Mouse (Mus musculus) forebrain, embryonic 12.5 days (tissue): Measurements from ENCODE around the gene Vstm5. TPM values are rescaled to one million over a fixed set of nuclear protein-coding genes. Genes with fewer than 3 reads are reported as not detected.
A peak's percentile ranks its signal among the peaks of the same experiment; 100 is the strongest.
"Not testable (repeated sequence)": the region's sequence is repeated elsewhere in the genome, so short reads cannot be mapped to it uniquely, and the experiment has no call there.

ENCODE experiments used
- ATAC-seq: fragments of 200-750 bp; cut with Nextera tagmentation; 2 replicates; pipeline ENCODE4 v1.8.0; 2017; ENCODE audit warnings: moderate TSS enrichment; ENCODE audit not compliant: low FRiP score
- H3K27ac ChIP-seq: fragments of 300-500 bp; sonication (generic); 2 replicates; pipeline ENCODE4 v1.5.1; 2016; ENCODE audit warnings: mild to moderate bottlenecking
- H3K27me3 ChIP-seq: fragments of 300-500 bp; sonication (generic); 2 replicates; pipeline ENCODE4 v1.6.1; 2016; ENCODE audit warnings: mild to moderate bottlenecking
- H3K36me3 ChIP-seq: fragments of 300-500 bp; sonication (generic); replicated peaks from 2 replicates; pipeline ENCODE4 v1.6.1; 2016; ENCODE audit warnings: mild to moderate bottlenecking
- H3K4me1 ChIP-seq: fragments of 300-500 bp; sonication (generic); 2 replicates; pipeline ENCODE4 v1.6.1; 2016
- H3K4me2 ChIP-seq: fragments of 300-500 bp; sonication (generic); 2 replicates; pipeline ENCODE4 v1.6.1; 2016; ENCODE audit warnings: mild to moderate bottlenecking, moderate library complexity
- H3K4me3 ChIP-seq: fragments of 300-500 bp; sonication (generic); replicated peaks from 2 replicates; pipeline ENCODE4 v1.5.1; 2016; ENCODE audit warnings: mild to moderate bottlenecking
- H3K9ac ChIP-seq: fragments of 300-500 bp; sonication (generic); 2 replicates; pipeline ENCODE4 v1.6.1; 2016; ENCODE audit warnings: mild to moderate bottlenecking
- H3K9me3 ChIP-seq: fragments of 300-500 bp; sonication (generic); 2 replicates; pipeline ENCODE4 v1.6.1; 2016
- WGBS: fragments of 180-500 bp; shearing (Covaris S2); methylation state at CpG from one replicate; pipeline ENCODE4 v1.1.7; 2016; 5-methylcytosine and 5-hydroxymethylcytosine counted together
- polyA plus RNA-seq: library from polyadenylated mRNA; unstranded; fragments of >200 nt; fragmentation: Nextera tagmentation; extraction: Ambion mirVana; gene quantifications from 2 replicates; pipeline ENCODE4 v1.2.1, GENCODE M21; 2016

Gene Vstm5
- polyA plus RNA-seq, 1 experiment from 2014 or later, result 2.5 TPM

DNA sequence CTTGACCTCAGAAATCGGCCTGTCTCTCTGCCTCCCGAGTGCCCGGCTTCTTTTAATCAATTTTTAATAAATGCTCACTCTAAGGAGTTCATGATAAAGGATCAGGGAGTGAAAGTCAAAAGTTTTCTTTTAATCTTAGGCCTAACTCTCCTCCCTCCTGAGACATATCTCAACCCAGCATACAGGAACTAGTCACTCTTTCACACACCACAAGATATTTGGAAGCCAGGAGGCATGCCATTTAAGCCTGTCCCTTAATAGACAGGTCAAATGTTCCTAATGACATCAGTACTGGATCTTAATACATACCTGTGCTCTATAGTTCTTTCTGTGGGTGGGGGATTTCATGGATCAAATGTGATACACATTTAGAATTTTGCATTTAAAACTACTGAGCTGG, 39.5 kb downstream of the Vstm5 start:
- Histone ChIP-seq H3K4me3 (no peak overlapping the region), H3K27me3 (no peaks in the 10 kb centered on the region), H3K9me3 (no peaks in the 10 kb centered on the region), H3K36me3 (peaks cover 23% of the 10 kb centered on the region), H3K9ac (0 out of 2 replicates have a peak overlapping the region, but pooled peaks have one; percentile 12), H3K4me2 (no peak overlapping the region), H3K27ac (no peak overlapping the region), H3K4me1 (peaks cover 25% of the 10 kb centered on the region)
- 89% methylated on average over 3 of the region's 3 CpGs for WGBS
- ATAC-seq, result no peak

DNA sequence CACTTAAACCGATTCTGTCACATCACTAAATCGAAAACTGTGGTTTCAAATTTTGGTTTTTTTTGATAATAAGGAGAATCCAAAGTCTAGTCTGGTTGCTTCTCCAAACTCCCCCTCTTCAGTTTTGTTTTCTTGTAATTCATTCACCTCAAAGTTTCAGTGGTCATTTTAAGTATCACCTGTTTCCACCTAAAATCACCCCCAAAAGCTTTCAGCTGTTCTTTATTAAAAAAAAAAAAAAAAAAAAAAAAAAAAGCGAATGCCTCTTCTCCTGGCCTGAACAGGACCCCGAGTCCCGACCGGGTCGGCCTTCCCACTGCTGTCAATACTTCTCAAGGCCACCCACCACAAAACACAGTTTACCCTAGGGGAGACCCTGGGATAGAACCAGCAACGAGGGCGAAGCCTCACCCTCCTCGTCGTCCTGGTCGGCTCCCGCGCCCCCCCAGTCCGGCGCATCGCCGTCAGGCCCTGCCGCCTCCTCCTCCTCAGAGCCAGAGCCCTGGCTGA, 40.3 kb downstream of the Vstm5 start:
- peaks cover 25% of the 10 kb centered on the region for H3K4me1 ChIP-seq
- no peaks in the 10 kb centered on the region for H3K9me3 ChIP-seq
- 9% methylated on average over 19 of the region's 19 CpGs for WGBS
- no peaks in the 10 kb centered on the region for H3K27me3 ChIP-seq
- H3K36me3 ChIP-seq, result peaks cover 15% of the 10 kb centered on the region
- H3K4me3 ChIP-seq, result peak overlapping the region; percentile 96
- peak overlapping the region; percentile 98 for H3K9ac ChIP-seq
- H3K27ac ChIP-seq, result peak overlapping the region; percentile 93
- no peak for ATAC-seq
- H3K4me2 ChIP-seq, result peak overlapping the region; percentile 80

DNA sequence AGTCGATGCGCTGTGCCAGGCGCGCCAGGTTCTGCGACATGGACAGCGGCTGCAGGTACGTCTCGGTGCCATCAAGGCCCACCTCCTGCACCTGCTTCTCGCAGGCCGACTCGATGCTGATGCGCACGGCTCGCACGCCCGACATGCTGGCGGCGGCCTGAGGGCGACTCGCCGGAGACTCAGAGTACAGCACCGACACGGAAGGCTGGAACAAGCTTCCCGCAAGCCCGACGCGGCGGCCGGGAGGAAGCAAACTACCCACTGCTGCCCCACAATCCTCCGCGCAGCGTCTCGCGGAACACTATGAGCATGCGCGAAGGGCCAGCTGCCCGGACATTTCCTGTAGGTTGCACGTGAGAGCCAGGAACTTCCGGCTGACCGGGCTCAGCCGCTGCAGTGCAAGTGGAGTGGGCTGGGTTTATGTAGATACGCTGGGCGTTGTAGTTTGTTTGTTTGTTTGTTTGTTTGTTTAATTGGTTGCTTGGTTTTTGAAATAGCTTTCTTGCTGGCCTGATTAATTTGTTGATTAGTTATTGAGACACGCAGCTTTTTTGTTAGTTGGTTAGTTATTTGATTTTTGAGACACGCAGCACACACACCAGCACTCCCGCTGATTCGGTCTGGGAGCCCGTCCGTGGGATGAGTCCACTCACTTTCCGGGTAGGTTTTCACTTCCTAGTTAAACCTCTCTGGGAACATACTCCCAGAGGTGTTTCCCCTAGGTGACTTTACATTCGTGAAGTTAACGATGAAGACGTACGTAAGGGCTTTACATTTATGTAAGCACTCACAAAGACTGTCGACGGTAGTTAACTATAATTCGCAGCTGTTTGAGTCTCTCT, 41.0 kb downstream of the Vstm5 start, which contains the start of gene Med17:
Gene Med17 (minus strand): TSS at position 283 of the 842 bp plus-strand sequence.
- H3K4me1 ChIP-seq, result peaks cover 25% of the 10 kb centered on the region
- H3K27ac ChIP-seq, result peak within 1 kb of the TSS; percentile 93
- H3K9me3 ChIP-seq, result no peaks in the 10 kb centered on the region
- H3K4me2 ChIP-seq, result peak within 1 kb of the TSS; percentile 80
- H3K4me3 ChIP-seq, result peak within 1 kb of the TSS; percentile 96
- peak within 1 kb of the TSS; percentile 98 for H3K9ac ChIP-seq
- peak; percentile 98 for ATAC-seq
- WGBS, result 1% methylated on average over 57 of the region's 57 CpGs
- H3K27me3 ChIP-seq, result no peaks in the 10 kb centered on the region
- H3K36me3 ChIP-seq, result peaks cover 11% of the 10 kb centered on the region

DNA sequence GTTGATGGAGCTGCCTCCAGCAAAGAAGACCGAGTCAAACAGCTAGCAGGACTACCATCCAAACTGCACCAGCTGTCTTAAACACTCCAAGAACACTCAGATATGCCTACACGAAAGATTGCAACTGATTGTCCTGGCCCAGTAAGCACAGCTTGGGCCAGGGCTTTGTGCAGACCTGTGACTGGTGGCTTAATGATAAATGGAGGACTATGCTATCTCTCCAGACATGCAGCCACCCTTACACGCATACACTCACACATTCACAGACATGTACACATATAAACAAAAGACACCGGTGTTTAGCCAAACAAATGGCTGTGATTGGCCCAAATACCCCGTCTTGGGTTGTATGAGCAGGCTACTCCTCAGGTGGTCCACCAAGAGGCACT, 41.6 kb downstream of the Vstm5 start:
- ATAC-seq, result no peak
- Histone ChIP-seq H3K4me1 (peaks cover 25% of the 10 kb centered on the region), H3K9me3 (no peaks in the 10 kb centered on the region), H3K4me3 (peak overlapping the region; percentile 96), H3K27ac (0 out of 2 replicates have a peak overlapping the region, but pooled peaks have one; percentile 13), H3K27me3 (no peaks in the 10 kb centered on the region), H3K9ac (peak overlapping the region; percentile 98), H3K4me2 (peak overlapping the region; percentile 80), H3K36me3 (peaks cover 4% of the 10 kb centered on the region)
- WGBS, result 44% methylated on average over 5 of the region's 5 CpGs

DNA sequence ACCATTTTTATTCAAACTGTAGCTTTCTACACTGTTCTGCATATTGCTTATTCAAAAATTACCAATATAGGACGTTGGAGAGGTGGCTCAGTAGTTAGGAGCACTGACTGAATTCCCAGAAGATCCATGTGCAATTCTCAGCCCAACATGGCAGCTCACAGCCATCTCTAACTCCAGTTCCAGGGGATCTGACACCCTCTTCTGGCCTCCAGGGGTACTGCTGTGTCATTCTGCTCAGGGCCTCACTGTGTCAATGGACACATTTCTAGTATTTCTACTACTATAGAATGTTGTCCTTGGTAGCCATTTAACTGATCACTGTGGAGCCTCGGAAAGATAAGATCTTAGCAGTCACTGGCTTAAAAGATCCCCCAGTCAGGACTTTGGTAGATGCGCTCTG, 46.6 kb downstream of the Vstm5 start:
- Histone ChIP-seq H3K4me3 (no peak overlapping the region), H3K27me3 (no peaks in the 10 kb centered on the region), H3K9ac (no peak overlapping the region), H3K9me3 (no peaks in the 10 kb centered on the region), H3K27ac (no peak overlapping the region), H3K4me2 (no peak overlapping the region), H3K4me1 (peaks cover 9% of the 10 kb centered on the region), H3K36me3 (no peaks in the 10 kb centered on the region; the same call in 1 of the 2 replicates)
- 61% methylated on average over 3 of the region's 3 CpGs for WGBS
- ATAC-seq, result no peak

DNA sequence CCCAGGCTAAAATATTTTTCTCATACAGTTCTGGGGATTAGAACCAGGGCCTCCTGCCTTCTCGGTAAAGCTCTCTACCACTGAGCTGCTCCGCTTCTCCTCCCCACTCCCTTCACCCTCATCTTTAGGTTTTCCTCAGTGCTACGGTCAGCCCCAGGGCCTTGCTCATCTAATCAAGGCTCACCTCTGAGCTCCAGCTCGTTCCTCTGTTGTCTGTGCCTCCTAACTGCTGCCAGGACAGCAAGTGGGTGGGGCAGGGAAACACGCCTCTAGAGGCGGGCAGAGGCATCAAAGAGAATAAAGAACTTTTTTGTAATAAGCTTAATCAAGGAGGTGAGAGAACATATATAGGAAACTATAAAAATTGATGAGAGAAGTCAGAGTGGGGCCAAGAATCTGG, 49.0 kb downstream of the Vstm5 start:
- Histone ChIP-seq H3K27ac (no peak overlapping the region), H3K4me1 (no peaks in the 10 kb centered on the region), H3K27me3 (no peaks in the 10 kb centered on the region), H3K4me2 (no peak overlapping the region), H3K4me3 (no peak overlapping the region), H3K9me3 (no peaks in the 10 kb centered on the region), H3K36me3 (no peaks in the 10 kb centered on the region; the same call in 1 of the 2 replicates), H3K9ac (no peak overlapping the region)
- 40% methylated on average over 6 of the region's 6 CpGs for WGBS
- no peak for ATAC-seq

DNA sequence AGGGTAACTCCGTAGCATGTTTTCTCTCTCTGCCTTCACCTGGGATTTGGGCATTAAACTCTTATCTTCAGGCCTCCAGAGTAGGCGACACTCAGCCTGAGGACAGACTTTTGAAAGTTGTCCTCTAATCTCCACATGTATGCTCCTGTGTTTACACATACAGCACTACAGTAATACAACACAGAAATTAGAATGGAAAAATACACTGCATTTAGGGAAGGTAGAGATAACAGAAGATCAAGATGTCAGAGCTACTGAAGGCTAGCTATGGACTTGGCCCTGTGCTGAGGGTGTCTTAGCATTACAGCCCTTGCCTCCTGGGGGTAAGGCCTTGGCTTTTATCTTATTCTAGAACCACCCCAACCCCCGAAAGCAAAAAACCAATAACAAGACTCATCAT, 49.6 kb downstream of the Vstm5 start:
- Histone ChIP-seq H3K4me2 (no peak overlapping the region), H3K4me1 (no peaks in the 10 kb centered on the region), H3K4me3 (no peak overlapping the region), H3K9ac (no peak overlapping the region), H3K9me3 (no peaks in the 10 kb centered on the region), H3K36me3 (no peaks in the 10 kb centered on the region; the same call in 1 of the 2 replicates), H3K27me3 (no peaks in the 10 kb centered on the region), H3K27ac (no peak overlapping the region)
- ATAC-seq, result no peak
- WGBS, result 88% methylated on average over 3 of the region's 3 CpGs

DNA sequence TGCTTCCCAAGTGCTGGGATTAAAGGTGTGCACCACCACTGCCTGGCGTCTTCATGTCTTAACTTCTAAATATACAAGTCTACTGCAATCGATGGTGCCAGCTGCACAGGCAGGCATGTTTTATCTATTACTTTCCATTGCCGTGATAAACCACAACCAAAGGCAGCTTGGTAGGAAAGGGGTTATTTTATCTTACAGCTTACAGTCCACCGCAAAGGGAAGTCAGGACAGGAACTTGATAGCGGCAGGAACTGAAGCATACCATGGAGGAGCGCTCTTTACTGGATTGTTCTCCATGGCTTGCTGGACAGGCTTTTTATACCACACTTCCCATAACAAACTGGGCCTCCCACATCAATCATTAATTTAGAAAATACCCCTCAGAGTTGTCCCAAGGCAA, 50.4 kb downstream of the Vstm5 start:
- Histone ChIP-seq H3K27ac (no peak overlapping the region), H3K27me3 (no peaks in the 10 kb centered on the region), H3K9ac (no peak overlapping the region), H3K9me3 (no peaks in the 10 kb centered on the region), H3K4me3 (no peak overlapping the region), H3K4me1 (no peaks in the 10 kb centered on the region), H3K4me2 (no peak overlapping the region), H3K36me3 (no peaks in the 10 kb centered on the region; the same call in 1 of the 2 replicates)
- 96% methylated on average over 6 of the region's 6 CpGs for WGBS
- no peak for ATAC-seq

DNA sequence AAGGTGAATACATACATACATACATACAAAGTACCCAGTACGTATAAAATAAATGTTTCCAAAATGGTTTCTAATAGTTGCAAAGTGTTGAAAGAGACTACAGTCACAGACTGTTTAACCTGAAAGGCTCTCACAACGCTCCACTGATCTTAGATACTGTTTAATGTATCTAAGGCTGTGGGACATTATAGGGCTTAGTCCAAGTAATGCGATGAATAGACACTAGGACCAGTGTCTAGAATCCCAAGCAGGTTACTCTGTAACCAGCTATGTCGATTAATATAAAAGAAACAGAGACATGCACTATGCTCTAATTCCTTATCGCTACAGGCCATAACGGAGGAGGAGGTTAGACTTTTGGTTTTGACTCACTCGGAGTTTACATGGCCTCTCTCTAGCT, 58.3 kb downstream of the Vstm5 start:
- no peaks in the 10 kb centered on the region for H3K9me3 ChIP-seq
- no peak overlapping the region for H3K4me2 ChIP-seq
- H3K27ac ChIP-seq, result no peak overlapping the region
- no peak for ATAC-seq
- WGBS, result 88% methylated on average over 7 of the region's 7 CpGs
- no peak overlapping the region for H3K4me3 ChIP-seq
- no peaks in the 10 kb centered on the region for H3K27me3 ChIP-seq
- H3K36me3 ChIP-seq, result no peaks in the 10 kb centered on the region; the same call in none of the 2 replicates
- no peak overlapping the region for H3K9ac ChIP-seq
- H3K4me1 ChIP-seq, result no peaks in the 10 kb centered on the region

DNA sequence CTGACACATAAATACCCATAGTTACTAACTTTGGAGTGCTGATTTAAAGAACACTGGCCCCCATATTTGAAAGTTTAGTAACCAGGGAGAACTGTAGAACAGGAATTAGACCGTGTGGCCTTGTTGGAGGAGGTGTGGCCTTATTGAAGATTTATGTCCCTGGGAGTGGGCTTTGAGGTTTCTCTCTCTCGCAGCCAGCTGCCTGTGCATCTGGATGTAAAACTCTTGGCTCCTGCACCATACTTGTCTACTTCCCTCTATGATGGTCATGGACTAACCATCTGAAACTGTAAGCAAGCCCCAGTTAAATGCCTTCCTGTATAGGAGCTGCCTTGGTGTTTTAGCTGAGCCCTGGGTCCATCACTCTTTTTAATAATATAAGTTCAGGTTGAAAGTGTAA, 59.6 kb downstream of the Vstm5 start:
- no peak for ATAC-seq
- no peaks in the 10 kb centered on the region for H3K27me3 ChIP-seq
- H3K4me3 ChIP-seq, result no peak overlapping the region
- H3K4me1 ChIP-seq, result no peaks in the 10 kb centered on the region
- H3K4me2 ChIP-seq, result no peak overlapping the region
- 83% methylated on average over 2 of the region's 2 CpGs for WGBS
- H3K9ac ChIP-seq, result no peak overlapping the region
- no peaks in the 10 kb centered on the region; the same call in none of the 2 replicates for H3K36me3 ChIP-seq
- no peaks in the 10 kb centered on the region for H3K9me3 ChIP-seq
- H3K27ac ChIP-seq, result no peak overlapping the region

DNA sequence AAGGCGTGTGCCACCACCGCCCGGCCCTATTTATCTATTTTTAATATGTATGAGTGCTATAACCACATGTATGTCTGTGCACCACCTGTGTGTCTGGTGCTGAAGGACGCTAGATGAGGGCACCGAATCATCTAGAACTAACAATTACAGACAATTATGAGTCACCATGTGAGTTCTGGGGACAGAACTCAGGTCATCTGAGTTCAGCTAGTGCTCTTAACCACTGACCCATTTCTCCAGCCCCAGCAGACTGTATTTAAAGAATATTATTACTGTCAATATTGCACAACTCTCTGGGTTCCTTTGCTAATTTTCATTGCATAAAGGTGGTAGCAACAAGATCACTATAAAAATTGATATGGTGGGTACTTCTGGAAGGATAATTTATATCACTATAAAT, 61.2 kb downstream of the Vstm5 start:
- no peaks in the 10 kb centered on the region for H3K4me1 ChIP-seq
- ATAC-seq, result no peak
- no peak overlapping the region for H3K4me3 ChIP-seq
- WGBS, result 88% methylated on average over 5 of the region's 5 CpGs
- H3K27ac ChIP-seq, result no peak overlapping the region
- no peaks in the 10 kb centered on the region; the same call in 1 of the 2 replicates for H3K36me3 ChIP-seq
- H3K9me3 ChIP-seq, result no peaks in the 10 kb centered on the region
- H3K9ac ChIP-seq, result no peak overlapping the region
- H3K4me2 ChIP-seq, result no peak overlapping the region
- no peaks in the 10 kb centered on the region for H3K27me3 ChIP-seq

DNA sequence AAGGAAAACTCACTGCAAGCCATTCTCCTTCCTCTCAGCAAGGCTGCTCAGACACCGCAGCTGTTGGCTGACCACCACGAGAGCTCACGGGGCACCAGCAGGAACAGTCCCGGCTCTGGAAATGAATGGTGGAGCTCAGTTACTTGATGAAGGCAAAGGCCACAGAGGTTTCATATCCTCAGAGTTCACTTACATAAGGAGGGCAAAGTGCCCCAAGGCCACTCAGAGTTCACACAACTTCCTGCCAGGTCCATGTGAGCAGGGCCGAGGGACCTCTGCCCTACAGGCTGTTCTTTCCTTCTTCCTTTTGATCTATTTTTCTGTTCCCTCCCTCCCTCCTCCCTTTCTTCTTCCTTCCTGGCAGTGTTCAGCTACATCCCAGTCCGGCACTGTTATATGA, 62.6 kb downstream of the Vstm5 start:
- H3K4me1 ChIP-seq, result no peaks in the 10 kb centered on the region
- H3K27me3 ChIP-seq, result no peaks in the 10 kb centered on the region
- no peak overlapping the region for H3K4me2 ChIP-seq
- H3K36me3 ChIP-seq, result no peaks in the 10 kb centered on the region; the same call in 1 of the 2 replicates
- no peak overlapping the region for H3K9ac ChIP-seq
- no peaks in the 10 kb centered on the region for H3K9me3 ChIP-seq
- H3K27ac ChIP-seq, result peak overlapping the region; percentile 44; the same call in 1 of the 2 replicates
- ATAC-seq, result no peak
- no peak overlapping the region for H3K4me3 ChIP-seq
- 66% methylated on average over 6 of the region's 6 CpGs for WGBS

DNA sequence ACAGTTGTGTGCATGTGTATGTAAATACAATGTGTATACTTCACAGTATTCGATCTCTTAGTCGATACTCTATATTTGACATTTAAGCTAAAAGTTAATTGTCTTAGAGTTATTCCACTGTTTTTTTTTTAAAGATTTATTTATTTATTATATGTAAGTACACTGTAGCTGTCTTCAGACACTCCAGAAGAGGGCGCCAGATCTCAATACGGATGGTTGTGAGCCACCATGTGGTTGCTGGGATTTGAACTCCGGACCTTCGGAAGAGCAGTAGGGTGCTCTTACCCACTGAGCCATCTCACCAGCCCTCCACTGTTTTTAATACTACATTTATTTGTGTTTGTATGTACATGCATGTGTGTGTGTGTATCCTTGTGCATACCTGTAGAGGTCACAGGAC, 63.2 kb downstream of the Vstm5 start:
- not testable (repeated sequence) for H3K4me2 ChIP-seq, H3K4me1 ChIP-seq, ATAC-seq, H3K36me3 ChIP-seq, H3K9me3 ChIP-seq, H3K9ac ChIP-seq, H3K27ac ChIP-seq, H3K27me3 ChIP-seq, H3K4me3 ChIP-seq
- 82% methylated on average over 6 of the region's 6 CpGs for WGBS
